Mouse (Mus musculus): ENCODE results near the gene Gm10663.

DNA sequence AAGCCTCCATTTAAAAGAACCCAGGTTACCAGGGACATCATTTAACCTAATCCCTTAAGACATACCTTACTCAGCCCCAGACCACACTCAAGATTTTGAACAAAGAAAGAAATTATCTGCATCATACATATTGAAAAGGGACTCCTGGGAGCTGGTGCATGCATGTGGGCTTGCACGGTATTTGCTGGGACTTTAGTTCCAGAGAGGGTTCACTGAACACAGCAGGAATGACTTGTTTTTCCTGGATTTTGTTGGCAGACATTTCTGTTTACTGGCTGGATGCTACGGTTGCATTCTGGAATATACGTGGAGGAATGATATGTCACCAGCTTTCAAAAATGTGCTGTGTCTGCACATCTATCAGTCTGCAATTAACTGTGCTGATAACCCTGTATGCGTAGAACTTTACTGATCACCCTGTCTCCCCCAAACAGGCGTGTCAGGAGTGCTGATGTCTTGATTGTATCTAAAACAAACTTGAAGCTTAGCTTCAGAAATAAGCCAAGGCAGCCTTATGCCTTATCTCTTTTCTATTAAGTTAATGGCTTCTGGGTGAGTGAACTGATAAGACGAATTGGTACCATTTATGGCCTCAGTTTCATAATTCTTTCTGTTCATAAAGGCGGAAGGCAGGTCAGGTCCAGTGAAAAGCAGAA is 23.1 kb downstream of the Gm10663 start:
- TF ChIP-seq CTCF (IDR thresholded peaks at IDR 0.05; ENCODE audit: low read depth, low read length) (no peak), POLR2A (IDR thresholded peaks at IDR 0.05; ENCODE audit: extremely low read depth, insufficient read depth, low read length) (no peak)

All from liver, adult 2 months (tissue).